Mouse (Mus musculus) midbrain, embryonic 12.5 days (tissue): Measurements from ENCODE around the gene Pi4k2a. TPM values are rescaled to one million over a fixed set of nuclear protein-coding genes. Genes with fewer than 3 reads are reported as not detected.

ENCODE experiments used
- ATAC-seq: fragments of 200-750 bp; cut with Nextera tagmentation; 2 replicates; pipeline ENCODE4 v1.8.0; 2017; ENCODE audit warnings: low read depth, moderate TSS enrichment, moderate library complexity; ENCODE audit not compliant: low FRiP score
- H3K27ac ChIP-seq: fragments of 300-500 bp; sonication (generic); replicated peaks from 2 replicates; pipeline ENCODE4 v1.5.1; 2016; ENCODE audit warnings: mild to moderate bottlenecking
- H3K27me3 ChIP-seq: fragments of 300-500 bp; sonication (generic); 2 replicates; pipeline ENCODE4 v1.6.1; 2016; ENCODE audit warnings: mild to moderate bottlenecking
- H3K36me3 ChIP-seq: fragments of 300-500 bp; sonication (generic); 2 replicates; pipeline ENCODE4 v1.6.1; 2016
- H3K4me1 ChIP-seq: fragments of 300-500 bp; sonication (generic); 2 replicates; pipeline ENCODE4 v1.6.1; 2016
- H3K4me2 ChIP-seq: fragments of 300-500 bp; sonication (generic); replicated peaks from 2 replicates; pipeline ENCODE4 v1.6.1; 2016; ENCODE audit warnings: mild to moderate bottlenecking, moderate library complexity
- H3K4me3 ChIP-seq: fragments of 300-500 bp; sonication (generic); 2 replicates; pipeline ENCODE4 v1.5.1; 2016; ENCODE audit warnings: mild to moderate bottlenecking
- H3K9ac ChIP-seq: fragments of 300-500 bp; sonication (generic); replicated peaks from 2 replicates; pipeline ENCODE4 v1.6.1; 2016; ENCODE audit warnings: mild to moderate bottlenecking, moderate library complexity
- H3K9me3 ChIP-seq: fragments of 300-500 bp; sonication (generic); 2 replicates; pipeline ENCODE4 v1.6.1; 2016; ENCODE audit warnings: mild to moderate bottlenecking
- WGBS: fragments of 180-500 bp; shearing (Covaris S2); methylation state at CpG from one replicate; pipeline ENCODE4 v1.1.7; 2016; 5-methylcytosine and 5-hydroxymethylcytosine counted together
- polyA plus RNA-seq: library from polyadenylated mRNA; unstranded; fragments of >200 nt; fragmentation: Nextera tagmentation; extraction: Ambion mirVana; gene quantifications from 2 replicates; pipeline ENCODE4 v1.2.1, GENCODE M21; 2016

Gene Pi4k2a
- polyA plus RNA-seq, 1 experiment from 2014 or later = 36.2 TPM

- Histone ChIP-seq H3K4me3 (peak overlapping the region; percentile 82), H3K27me3 (no peaks in the 10 kb centered on the region), H3K4me1 (peaks cover 14% of the 10 kb centered on the region), H3K36me3 (no peaks in the 10 kb centered on the region), H3K27ac (peak overlapping the region; percentile 70), H3K9ac (peak overlapping the region; percentile 81), H3K4me2 (peak overlapping the region; percentile 92), H3K9me3 (no peaks in the 10 kb centered on the region)
- 7% methylated on average over 10 of the region's 10 CpGs for WGBS
- ATAC-seq = no peak
These were observed 4.6 kb upstream of the Pi4k2a start for GRCm38 (mm10) chr19:42085690-42086089.

DNA sequence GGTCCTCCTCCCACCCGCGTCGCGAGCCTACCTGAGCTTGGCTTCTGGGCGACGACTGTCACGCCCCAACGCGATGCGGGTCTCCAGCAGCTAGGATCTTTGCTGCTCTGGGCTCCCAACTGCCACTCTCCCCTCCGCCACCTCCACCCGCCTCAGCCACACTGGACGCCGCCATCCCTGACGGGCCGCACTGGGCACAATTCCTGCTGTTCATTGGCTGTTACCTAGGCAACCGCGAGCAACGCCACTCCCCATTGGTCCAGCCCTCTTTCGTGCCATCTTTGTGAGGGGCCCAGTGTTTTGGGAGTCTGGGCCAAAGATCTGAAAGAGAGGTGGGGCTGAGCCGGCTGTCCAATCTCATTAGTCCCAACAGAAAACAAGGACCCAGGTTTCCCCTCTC lies 4.1 kb upstream of the Pi4k2a start, which contains the start of gene Morn4:
Gene Morn4, minus strand, starts transcription at position 192 of the 400 bp plus-strand sequence.
- H3K9me3 ChIP-seq = no peaks in the 10 kb centered on the region
- H3K27me3 ChIP-seq = no peaks in the 10 kb centered on the region
- H3K4me2 ChIP-seq = peak within 1 kb of the TSS; percentile 92
- H3K27ac ChIP-seq = peak within 1 kb of the TSS; percentile 70
- peak within 1 kb of the TSS; percentile 82 for H3K4me3 ChIP-seq
- peak; percentile 84 for ATAC-seq
- WGBS = under 1% methylated on average over 21 of the region's 21 CpGs
- H3K36me3 ChIP-seq = no peaks in the 10 kb centered on the region
- H3K9ac ChIP-seq = peak within 1 kb of the TSS; percentile 81
- H3K4me1 ChIP-seq = peaks cover 16% of the 10 kb centered on the region

GRCm38 (mm10) chr19:42089103-42089747 lies 1.0 kb upstream of the Pi4k2a start:
- Histone ChIP-seq H3K9ac (no peak overlapping the region), H3K4me2 (peak overlapping the region; percentile 57), H3K36me3 (peaks cover 5% of the 10 kb centered on the region; the same call in 1 of the 2 replicates), H3K4me3 (peak overlapping the region; percentile 89), H3K4me1 (peaks cover 26% of the 10 kb centered on the region), H3K9me3 (no peaks in the 10 kb centered on the region), H3K27ac (peak overlapping the region; percentile 73), H3K27me3 (no peaks in the 10 kb centered on the region)
- 23% methylated on average over 14 of the region's 14 CpGs for WGBS
- no peak for ATAC-seq

DNA sequence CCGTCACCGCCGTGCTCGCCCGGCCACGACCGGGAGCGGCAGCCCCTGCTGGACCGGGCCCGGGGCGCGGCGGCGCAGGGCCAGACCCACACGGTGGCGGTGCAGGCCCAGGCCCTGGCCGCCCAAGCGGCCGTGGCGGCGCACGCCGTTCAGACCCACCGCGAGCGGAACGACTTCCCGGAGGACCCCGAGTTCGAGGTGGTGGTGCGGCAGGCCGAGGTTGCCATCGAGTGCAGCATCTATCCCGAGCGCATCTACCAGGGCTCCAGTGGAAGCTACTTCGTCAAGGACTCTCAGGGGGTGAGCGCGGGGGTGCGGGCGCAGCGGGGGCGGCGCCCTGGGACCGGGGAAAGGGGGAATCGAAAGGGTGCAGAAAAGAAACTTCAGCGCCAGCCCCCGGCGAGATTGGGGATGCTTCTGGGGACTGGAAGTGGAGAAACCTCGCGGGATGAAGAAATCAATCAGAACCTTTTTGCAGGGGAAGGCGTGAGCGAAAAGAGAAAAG lies 419 bp downstream of the Pi4k2a start:
- Histone ChIP-seq H3K27ac (peak overlapping the region; percentile 89), H3K4me3 (peak overlapping the region; percentile 89), H3K4me2 (peak overlapping the region; percentile 83), H3K9me3 (no peaks in the 10 kb centered on the region), H3K27me3 (no peaks in the 10 kb centered on the region), H3K9ac (peak overlapping the region; percentile 82), H3K4me1 (peaks cover 22% of the 10 kb centered on the region), H3K36me3 (peaks cover 9% of the 10 kb centered on the region; the same call in 1 of the 2 replicates)
- under 1% methylated on average over 37 of the region's 52 CpGs for WGBS
- ATAC-seq = peak; percentile 76

GRCm38 (mm10) chr19:42099406-42099805 lies 9.1 kb downstream of the Pi4k2a start:
- WGBS = 95% methylated on average over 3 of the region's 3 CpGs
- no peaks in the 10 kb centered on the region for H3K9me3 ChIP-seq
- no peak overlapping the region for H3K9ac ChIP-seq
- no peaks in the 10 kb centered on the region for H3K4me1 ChIP-seq
- ATAC-seq = no peak
- H3K36me3 ChIP-seq = peaks cover 41% of the 10 kb centered on the region
- no peak overlapping the region for H3K4me3 ChIP-seq
- no peaks in the 10 kb centered on the region for H3K27me3 ChIP-seq
- H3K27ac ChIP-seq = no peak overlapping the region
- no peak overlapping the region for H3K4me2 ChIP-seq

DNA sequence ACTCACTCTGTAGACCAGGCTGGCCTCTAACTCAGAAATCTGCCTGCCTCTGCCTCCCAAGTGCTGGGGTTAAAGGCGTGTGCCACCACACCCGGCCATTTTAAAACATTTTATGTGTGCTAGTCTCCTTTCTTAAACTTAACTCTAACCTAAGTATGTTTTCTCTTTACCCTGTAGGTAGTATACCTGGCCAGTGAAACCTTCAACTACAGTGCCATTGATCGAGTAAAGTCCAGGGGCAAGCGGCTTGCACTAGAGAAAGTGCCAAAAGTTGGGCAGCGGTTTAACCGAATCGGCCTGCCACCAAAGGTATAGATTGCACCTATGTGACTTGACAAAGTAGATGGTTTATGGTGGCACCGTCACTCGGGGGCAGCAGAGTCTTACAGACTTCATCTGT lies 14.4 kb downstream of the Pi4k2a start:
- Histone ChIP-seq H3K9me3 (no peaks in the 10 kb centered on the region), H3K27me3 (no peaks in the 10 kb centered on the region), H3K9ac (no peak overlapping the region), H3K27ac (no peak overlapping the region), H3K4me3 (no peak overlapping the region), H3K4me2 (no peak overlapping the region), H3K36me3 (peaks cover 64% of the 10 kb centered on the region), H3K4me1 (no peaks in the 10 kb centered on the region)
- no peak for ATAC-seq
- WGBS = 93% methylated on average over 9 of the region's 9 CpGs

DNA sequence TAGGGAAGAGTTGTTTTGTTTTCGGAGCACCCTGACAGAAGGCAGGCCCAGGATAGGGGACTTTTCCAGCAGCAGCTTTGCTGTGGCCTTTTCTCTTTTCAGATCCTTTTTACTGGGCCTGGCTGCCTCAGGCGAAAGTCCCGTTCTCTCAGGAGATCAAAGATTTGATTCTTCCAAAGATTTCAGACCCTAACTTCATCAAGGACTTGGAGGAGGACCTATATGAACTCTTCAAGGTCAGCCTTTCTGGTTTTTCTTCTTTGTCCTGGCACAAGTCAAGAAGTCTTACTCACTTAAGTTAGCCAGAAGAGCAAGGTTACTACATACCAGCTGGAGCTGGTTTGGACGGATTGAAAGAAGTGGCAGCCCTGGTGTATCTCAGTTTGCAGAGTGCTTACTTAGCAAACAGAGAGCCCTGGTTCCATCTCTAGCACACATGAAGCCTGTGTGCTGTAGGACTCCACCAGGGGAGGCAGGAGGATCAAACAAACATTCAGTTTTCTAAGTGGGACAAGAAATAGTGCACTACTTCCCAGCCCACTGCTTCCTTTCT lies 25.6 kb downstream of the Pi4k2a start:
- 91% methylated on average over 4 of the region's 4 CpGs for WGBS
- no peak overlapping the region for H3K9ac ChIP-seq
- H3K4me2 ChIP-seq = no peak overlapping the region
- H3K27me3 ChIP-seq = no peaks in the 10 kb centered on the region
- peaks cover 73% of the 10 kb centered on the region for H3K36me3 ChIP-seq
- H3K9me3 ChIP-seq = no peaks in the 10 kb centered on the region
- H3K27ac ChIP-seq = no peak overlapping the region
- no peaks in the 10 kb centered on the region for H3K4me1 ChIP-seq
- no peak for ATAC-seq
- no peak overlapping the region for H3K4me3 ChIP-seq

DNA sequence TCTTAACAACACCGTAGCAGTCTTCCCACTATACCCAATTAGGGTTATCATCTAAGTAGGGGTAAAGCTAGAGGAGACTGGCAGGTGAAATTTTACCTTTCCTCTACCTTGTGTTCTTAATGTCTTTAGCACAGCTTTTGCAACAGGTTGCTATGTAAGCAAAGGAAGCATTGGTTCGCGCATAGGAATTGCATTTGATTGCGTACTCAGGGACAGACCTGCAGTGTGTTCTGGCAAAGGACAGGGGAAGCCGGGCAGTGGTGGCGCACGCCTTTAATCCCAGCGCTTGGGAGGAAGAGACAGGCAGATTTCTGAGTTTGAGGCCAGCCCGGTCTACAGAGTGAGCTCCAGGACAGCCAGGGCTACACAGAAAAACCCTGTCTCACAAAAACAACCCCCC lies 27.9 kb downstream of the Pi4k2a start:
- peaks cover 84% of the 10 kb centered on the region for H3K36me3 ChIP-seq
- 96% methylated on average over 9 of the region's 9 CpGs for WGBS
- ATAC-seq = no peak

GRCm38 (mm10) chr19:42118596-42118995 lies 28.3 kb downstream of the Pi4k2a start:
- WGBS = 90% methylated on average over 5 of the region's 5 CpGs
- Histone ChIP-seq H3K9me3 (no peaks in the 10 kb centered on the region), H3K36me3 (peaks cover 79% of the 10 kb centered on the region), H3K27me3 (no peaks in the 10 kb centered on the region), H3K4me2 (no peak overlapping the region), H3K27ac (no peak overlapping the region), H3K9ac (no peak overlapping the region), H3K4me3 (no peak overlapping the region), H3K4me1 (no peaks in the 10 kb centered on the region)
- ATAC-seq = no peak

More for the DNA sequence above, 27.9 kb downstream of the Pi4k2a start:
- H3K27ac ChIP-seq = no peak overlapping the region
- H3K4me3 ChIP-seq = no peak overlapping the region
- H3K27me3 ChIP-seq = no peaks in the 10 kb centered on the region
- H3K9me3 ChIP-seq = no peaks in the 10 kb centered on the region
- H3K9ac ChIP-seq = no peak overlapping the region
- no peaks in the 10 kb centered on the region for H3K4me1 ChIP-seq
- H3K4me2 ChIP-seq = no peak overlapping the region

- 93% methylated on average over 8 of the region's 8 CpGs for WGBS
- Histone ChIP-seq H3K4me1 (no peaks in the 10 kb centered on the region), H3K27ac (no peak overlapping the region), H3K4me3 (no peak overlapping the region), H3K9ac (no peak overlapping the region), H3K4me2 (no peak overlapping the region), H3K36me3 (peaks cover 64% of the 10 kb centered on the region), H3K9me3 (no peaks in the 10 kb centered on the region), H3K27me3 (no peaks in the 10 kb centered on the region)
- ATAC-seq = no peak
These were observed 30.2 kb downstream of the Pi4k2a start for GRCm38 (mm10) chr19:42120451-42120850.

- Histone ChIP-seq H3K4me3 (no peak overlapping the region), H3K36me3 (peaks cover 26% of the 10 kb centered on the region), H3K9me3 (no peaks in the 10 kb centered on the region), H3K9ac (no peak overlapping the region), H3K4me1 (peaks cover 15% of the 10 kb centered on the region), H3K27ac (no peak overlapping the region), H3K4me2 (no peak overlapping the region), H3K27me3 (peaks cover 18% of the 10 kb centered on the region; the same call in 1 of the 2 replicates)
- no peak for ATAC-seq
- 85% methylated on average over 13 of the region's 13 CpGs for WGBS
These were observed 34.4 kb downstream of the Pi4k2a start for GRCm38 (mm10) chr19:42124684-42125083.

GRCm38 (mm10) chr19:42125501-42126218 lies 35.4 kb downstream of the Pi4k2a start:
- peaks cover 17% of the 10 kb centered on the region for H3K36me3 ChIP-seq
- 83% methylated on average over 11 of the region's 11 CpGs for WGBS

More at GRCm38 (mm10) chr19:42125501-42126218, 35.4 kb downstream of the Pi4k2a start:
- H3K27ac ChIP-seq = no peak overlapping the region
- H3K9ac ChIP-seq = no peak overlapping the region
- peaks cover 27% of the 10 kb centered on the region; the same call in 1 of the 2 replicates for H3K27me3 ChIP-seq
- no peak for ATAC-seq
- no peak overlapping the region for H3K4me2 ChIP-seq
- peaks cover 21% of the 10 kb centered on the region for H3K4me1 ChIP-seq
- no peaks in the 10 kb centered on the region for H3K9me3 ChIP-seq
- H3K4me3 ChIP-seq = no peak overlapping the region
